Mouse (Mus musculus): ENCODE measurements at regions not wholly inside any gene's neighbourhood (a gene's known extent, or its start where the extent isn't known, plus 50 kb on each side); places are given as distances from the start of the nearest gene placed in this dataset.

- Histone ChIP-seq H3K36me3 (ENCODE audit: control insufficient read depth, insufficient read depth, low read length) (no peaks in the 10 kb centered on the region), H3K27ac (ENCODE audit: insufficient read depth, low read depth, low read length) (no peak overlapping the region), H3K4me3 (ENCODE audit: insufficient read depth, low read depth, low read length) (no peak overlapping the region), H3K4me1 (ENCODE audit: control insufficient read depth, insufficient read depth, low read length) (no peaks in the 10 kb centered on the region), H3K27me3 (replicated peaks; ENCODE audit: control insufficient read depth, insufficient read depth, low read length) (no peaks in the 10 kb centered on the region)
- 18% methylated on average over 3 of the region's 3 CpGs for WGBS
- DNase-seq, result no peak
- TF ChIP-seq CTCF (conservative IDR thresholded peaks at IDR 0.05; ENCODE audit: insufficient read depth, insufficient read length, low read depth, low read length) (no peak), POLR2A (IDR thresholded peaks at IDR 0.05; ENCODE audit: low read depth, low read length) (no peak)
Measured at GRCm38 (mm10) chr12:58530306-58530705, 261.2 kb upstream of the Clec14a start.

- DNase-seq, result no peak
- H3K27me3 ChIP-seq (replicated peaks; ENCODE audit: control insufficient read depth, insufficient read depth, low read length), result no peaks in the 10 kb centered on the region
- no peak overlapping the region for H3K27ac ChIP-seq (ENCODE audit: insufficient read depth, low read depth, low read length)
- no peak overlapping the region for H3K4me3 ChIP-seq (ENCODE audit: insufficient read depth, low read depth, low read length)
- WGBS, result 30% methylated on average over 1 of the region's 1 CpGs
- TF ChIP-seq CTCF (conservative IDR thresholded peaks at IDR 0.05; ENCODE audit: insufficient read depth, insufficient read length, low read depth, low read length), result no peak
- H3K4me1 ChIP-seq (ENCODE audit: control insufficient read depth, insufficient read depth, low read length), result no peaks in the 10 kb centered on the region
- no peaks in the 10 kb centered on the region for H3K36me3 ChIP-seq (ENCODE audit: control insufficient read depth, insufficient read depth, low read length)
Measured at GRCm38 (mm10) chr12:58516800-58517199, 247.7 kb upstream of the Clec14a start.

DNA sequence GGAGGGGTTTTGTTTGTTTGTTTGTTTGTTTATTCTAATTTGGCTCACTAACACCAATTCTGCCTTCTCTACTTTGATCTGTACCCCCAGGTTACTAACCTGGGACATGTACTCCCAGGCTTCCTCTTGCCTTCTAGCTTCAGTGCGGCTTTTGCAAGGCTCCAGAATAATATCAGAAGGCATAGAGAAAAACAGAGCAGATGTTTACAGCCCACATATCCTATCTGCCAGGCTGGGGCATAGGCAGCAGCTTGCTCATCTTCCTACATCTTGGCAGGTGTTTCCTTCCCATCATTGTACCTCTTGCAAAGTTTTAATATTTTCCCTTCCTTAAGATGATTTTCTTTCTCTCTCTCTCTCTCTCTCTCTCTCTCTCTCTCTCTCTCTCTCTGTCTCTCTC, 244.9 kb upstream of the Clec14a start:
- Histone ChIP-seq H3K27me3 (replicated peaks; ENCODE audit: control insufficient read depth, insufficient read depth, low read length) (no peaks in the 10 kb centered on the region), H3K27ac (ENCODE audit: insufficient read depth, low read depth, low read length) (no peak overlapping the region), H3K36me3 (ENCODE audit: control insufficient read depth, insufficient read depth, low read length) (no peaks in the 10 kb centered on the region), H3K4me1 (ENCODE audit: control insufficient read depth, insufficient read depth, low read length) (no peaks in the 10 kb centered on the region), H3K4me3 (ENCODE audit: insufficient read depth, low read depth, low read length) (no peak overlapping the region)
- no peak for DNase-seq
- TF ChIP-seq CTCF (conservative IDR thresholded peaks at IDR 0.05; ENCODE audit: insufficient read depth, insufficient read length, low read depth, low read length) (no peak), POLR2A (IDR thresholded peaks at IDR 0.05; ENCODE audit: low read depth, low read length) (no peak)
- WGBS, result 88% methylated on average over 1 of the region's 1 CpGs

DNA sequence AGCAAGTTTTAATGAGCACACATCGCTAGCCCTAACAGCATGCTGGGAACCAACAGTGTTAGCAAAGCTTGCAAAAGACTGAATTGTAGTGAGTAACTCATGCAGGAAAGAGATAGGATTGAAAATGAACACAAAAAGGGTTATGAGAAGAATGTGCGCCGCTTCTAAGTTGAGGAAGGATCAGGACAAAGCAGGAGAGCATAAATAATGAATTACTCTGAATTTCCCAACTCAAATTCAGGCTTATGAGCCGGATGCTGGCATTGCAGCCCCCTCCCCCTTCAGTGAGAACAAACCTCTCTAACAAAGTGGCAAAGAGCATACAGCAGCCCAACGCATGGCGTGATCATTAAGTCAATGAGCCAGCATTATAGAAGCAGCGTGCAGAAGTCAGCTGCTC, 243.6 kb upstream of the Clec14a start:
- H3K4me1 ChIP-seq (ENCODE audit: control insufficient read depth, insufficient read depth, low read length), result no peaks in the 10 kb centered on the region
- H3K36me3 ChIP-seq (ENCODE audit: control insufficient read depth, insufficient read depth, low read length), result no peaks in the 10 kb centered on the region
- 81% methylated on average over 7 of the region's 7 CpGs for WGBS
- no peaks in the 10 kb centered on the region for H3K27me3 ChIP-seq (replicated peaks; ENCODE audit: control insufficient read depth, insufficient read depth, low read length)
- no peak for TF ChIP-seq CTCF (conservative IDR thresholded peaks at IDR 0.05; ENCODE audit: insufficient read depth, insufficient read length, low read depth, low read length)
- no peak for TF ChIP-seq POLR2A (IDR thresholded peaks at IDR 0.05; ENCODE audit: low read depth, low read length)
- H3K4me3 ChIP-seq (ENCODE audit: insufficient read depth, low read depth, low read length), result no peak overlapping the region
- DNase-seq, result no peak
- no peak overlapping the region for H3K27ac ChIP-seq (ENCODE audit: insufficient read depth, low read depth, low read length)

DNA sequence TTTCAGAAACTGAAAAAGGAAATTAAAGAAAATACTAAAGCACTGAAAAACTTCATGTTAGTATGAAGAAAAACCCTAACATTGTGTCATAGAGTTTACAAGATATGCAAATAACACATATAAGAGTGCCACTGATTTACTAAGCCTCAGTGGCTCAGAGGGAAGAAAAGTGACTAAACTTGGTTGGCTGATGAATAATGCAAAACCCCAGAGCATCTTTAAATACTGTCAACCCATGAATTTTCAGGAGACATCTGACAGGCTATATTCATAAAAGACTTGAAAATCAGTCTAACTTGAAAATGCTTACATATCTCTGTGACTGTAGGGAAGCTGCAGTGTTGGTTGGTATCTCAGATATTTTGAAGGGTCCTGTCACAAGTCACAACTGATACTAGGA, 235.2 kb upstream of the Clec14a start:
- H3K27me3 ChIP-seq (replicated peaks; ENCODE audit: control insufficient read depth, insufficient read depth, low read length), result no peaks in the 10 kb centered on the region
- no peaks in the 10 kb centered on the region for H3K4me1 ChIP-seq (ENCODE audit: control insufficient read depth, insufficient read depth, low read length)
- no peak for TF ChIP-seq CTCF (conservative IDR thresholded peaks at IDR 0.05; ENCODE audit: insufficient read depth, insufficient read length, low read depth, low read length)
- no peak for TF ChIP-seq POLR2A (IDR thresholded peaks at IDR 0.05; ENCODE audit: low read depth, low read length)
- H3K27ac ChIP-seq (ENCODE audit: insufficient read depth, low read depth, low read length), result no peak overlapping the region
- H3K36me3 ChIP-seq (ENCODE audit: control insufficient read depth, insufficient read depth, low read length), result no peaks in the 10 kb centered on the region
- no peak for DNase-seq
- no peak overlapping the region for H3K4me3 ChIP-seq (ENCODE audit: insufficient read depth, low read depth, low read length)

DNA sequence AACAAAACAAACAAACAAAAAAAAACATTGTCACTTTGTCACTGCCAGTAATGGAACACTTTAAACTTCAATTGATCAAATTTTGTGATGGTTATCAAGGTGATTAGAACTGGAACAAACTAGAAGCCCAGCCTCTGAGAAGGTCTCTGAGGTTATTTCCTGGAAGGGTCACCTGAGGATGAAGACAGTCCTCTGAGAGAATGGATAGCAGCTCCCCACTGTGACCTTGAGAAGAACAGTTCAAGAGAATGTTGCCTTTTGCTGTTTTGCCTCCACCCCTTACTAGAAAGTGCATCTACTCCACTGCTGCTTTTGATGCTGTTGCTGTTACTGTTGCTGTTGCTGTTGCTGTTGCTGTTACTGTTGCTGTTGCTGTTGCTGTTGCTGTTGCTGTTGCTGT, 205.1 kb upstream of the Clec14a start:
- H3K27ac ChIP-seq (ENCODE audit: insufficient read depth, low read depth, low read length), result no peak overlapping the region
- DNase-seq, result no peak
- H3K27me3 ChIP-seq (replicated peaks; ENCODE audit: control insufficient read depth, insufficient read depth, low read length), result no peaks in the 10 kb centered on the region

DNA sequence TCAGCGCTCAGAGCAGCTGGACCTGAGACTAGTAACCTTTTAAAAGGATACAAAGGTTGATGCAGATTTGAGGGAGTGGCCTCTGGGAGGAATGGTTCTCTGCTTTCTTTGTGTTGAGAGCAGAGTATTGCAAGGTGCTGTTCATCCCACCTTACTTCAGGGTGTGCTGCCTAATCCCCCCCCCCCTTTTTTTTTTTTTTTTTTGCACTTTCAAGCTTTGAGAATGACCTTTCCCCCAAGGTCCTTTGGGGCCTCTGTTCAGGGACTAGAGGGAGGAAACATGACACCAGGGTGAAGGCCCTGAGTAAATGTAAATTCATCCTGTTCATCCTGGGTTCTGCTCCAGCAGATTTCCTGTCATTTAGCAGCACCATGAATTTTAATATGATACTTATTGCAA, 204.4 kb upstream of the Clec14a start:
- H3K4me1 ChIP-seq (ENCODE audit: control insufficient read depth, insufficient read depth, low read length), result no peaks in the 10 kb centered on the region
- TF ChIP-seq POLR2A (IDR thresholded peaks at IDR 0.05; ENCODE audit: low read depth, low read length) (no peak), CTCF (conservative IDR thresholded peaks at IDR 0.05; ENCODE audit: insufficient read depth, insufficient read length, low read depth, low read length) (no peak)
- H3K4me3 ChIP-seq (ENCODE audit: insufficient read depth, low read depth, low read length), result no peak overlapping the region
- H3K27ac ChIP-seq (ENCODE audit: insufficient read depth, low read depth, low read length), result no peak overlapping the region
- no peak for DNase-seq
- H3K36me3 ChIP-seq (ENCODE audit: control insufficient read depth, insufficient read depth, low read length), result no peaks in the 10 kb centered on the region
- 47% methylated on average over 1 of the region's 1 CpGs for WGBS
- no peaks in the 10 kb centered on the region for H3K27me3 ChIP-seq (replicated peaks; ENCODE audit: control insufficient read depth, insufficient read depth, low read length)

More for the DNA sequence above, 205.1 kb upstream of the Clec14a start:
- no peak overlapping the region for H3K4me3 ChIP-seq (ENCODE audit: insufficient read depth, low read depth, low read length)
- no peak for TF ChIP-seq CTCF (conservative IDR thresholded peaks at IDR 0.05; ENCODE audit: insufficient read depth, insufficient read length, low read depth, low read length)
- no peak for TF ChIP-seq POLR2A (IDR thresholded peaks at IDR 0.05; ENCODE audit: low read depth, low read length)
- no peaks in the 10 kb centered on the region for H3K4me1 ChIP-seq (ENCODE audit: control insufficient read depth, insufficient read depth, low read length)
- no peaks in the 10 kb centered on the region for H3K36me3 ChIP-seq (ENCODE audit: control insufficient read depth, insufficient read depth, low read length)

DNA sequence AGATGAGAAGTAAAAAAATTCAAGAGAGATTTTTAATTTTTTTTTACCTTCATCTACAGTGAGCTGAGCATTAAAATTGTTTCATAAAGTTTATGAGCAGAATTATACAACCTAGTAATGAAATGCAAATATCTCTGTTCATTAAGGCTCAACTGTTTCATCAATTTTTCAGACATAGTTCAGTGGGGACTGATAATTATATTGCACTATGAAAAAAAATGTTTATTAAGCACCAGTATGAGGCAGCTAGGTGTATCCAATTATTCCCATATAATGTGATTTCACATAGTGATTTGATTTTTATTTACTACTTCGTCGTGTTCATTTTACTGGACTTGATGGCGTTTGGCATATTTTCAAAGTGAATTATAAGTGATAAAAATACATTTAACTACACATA, 191.4 kb upstream of the Clec14a start:
- Histone ChIP-seq H3K27me3 (replicated peaks; ENCODE audit: control insufficient read depth, insufficient read depth, low read length) (no peaks in the 10 kb centered on the region), H3K36me3 (ENCODE audit: control insufficient read depth, insufficient read depth, low read length) (no peaks in the 10 kb centered on the region), H3K4me3 (ENCODE audit: insufficient read depth, low read depth, low read length) (no peak overlapping the region), H3K27ac (ENCODE audit: insufficient read depth, low read depth, low read length) (no peak overlapping the region), H3K4me1 (ENCODE audit: control insufficient read depth, insufficient read depth, low read length) (no peaks in the 10 kb centered on the region)
- no peak for DNase-seq
- 83% methylated on average over 3 of the region's 3 CpGs for WGBS
- TF ChIP-seq POLR2A (IDR thresholded peaks at IDR 0.05; ENCODE audit: low read depth, low read length) (no peak), CTCF (conservative IDR thresholded peaks at IDR 0.05; ENCODE audit: insufficient read depth, insufficient read length, low read depth, low read length) (no peak)
